Mouse (Mus musculus): ENCODE measurements around the gene Epdr1. TPM values are rescaled to one million over a fixed set of nuclear protein-coding genes. Genes with fewer than 3 reads are reported as not detected.

The Epdr1 gene
- not detected for polyA plus RNA-seq (2017; shearing (Covaris generic))

GRCm38 (mm10) chr13:19619216-19619927 lies at the start of gene Epdr1:
Gene Epdr1 (minus strand): TSS chr13:19619927.

GRCm38 (mm10) chr13:19622573-19623227 lies 3.0 kb upstream of the Epdr1 start, which contains the start of gene Sfrp4:
Gene Sfrp4 (plus strand): TSS chr13:19623104.

Other genes starting within 250 kb of the Epdr1 start
- gene Stard3nl, start 224.1 kb downstream of the Epdr1 start, polyA plus RNA-seq (2017; shearing (Covaris generic)), result 31.3 TPM
- not detected for gene Sfrp4, start 3.2 kb upstream of the Epdr1 start, polyA plus RNA-seq (2017; shearing (Covaris generic))
- gene Nme8, start 77.9 kb upstream of the Epdr1 start, polyA plus RNA-seq (2017; shearing (Covaris generic)), result not detected
- gene Gpr141, start 204.3 kb upstream of the Epdr1 start, polyA plus RNA-seq (2017; shearing (Covaris generic)), result not detected